Mouse (Mus musculus) right cerebral cortex, postnatal 4 days (tissue): ENCODE results near the gene Themis3.
"Not testable (repeated sequence)": the region's sequence is repeated elsewhere in the genome, so short reads cannot be mapped to it uniquely, and the experiment has no call there.

ENCODE experiments used
- DNase-seq: peaks from one replicate; pipeline ENCODE4 v3.0.0-alpha.2; 2022

The Themis3 gene

DNA sequence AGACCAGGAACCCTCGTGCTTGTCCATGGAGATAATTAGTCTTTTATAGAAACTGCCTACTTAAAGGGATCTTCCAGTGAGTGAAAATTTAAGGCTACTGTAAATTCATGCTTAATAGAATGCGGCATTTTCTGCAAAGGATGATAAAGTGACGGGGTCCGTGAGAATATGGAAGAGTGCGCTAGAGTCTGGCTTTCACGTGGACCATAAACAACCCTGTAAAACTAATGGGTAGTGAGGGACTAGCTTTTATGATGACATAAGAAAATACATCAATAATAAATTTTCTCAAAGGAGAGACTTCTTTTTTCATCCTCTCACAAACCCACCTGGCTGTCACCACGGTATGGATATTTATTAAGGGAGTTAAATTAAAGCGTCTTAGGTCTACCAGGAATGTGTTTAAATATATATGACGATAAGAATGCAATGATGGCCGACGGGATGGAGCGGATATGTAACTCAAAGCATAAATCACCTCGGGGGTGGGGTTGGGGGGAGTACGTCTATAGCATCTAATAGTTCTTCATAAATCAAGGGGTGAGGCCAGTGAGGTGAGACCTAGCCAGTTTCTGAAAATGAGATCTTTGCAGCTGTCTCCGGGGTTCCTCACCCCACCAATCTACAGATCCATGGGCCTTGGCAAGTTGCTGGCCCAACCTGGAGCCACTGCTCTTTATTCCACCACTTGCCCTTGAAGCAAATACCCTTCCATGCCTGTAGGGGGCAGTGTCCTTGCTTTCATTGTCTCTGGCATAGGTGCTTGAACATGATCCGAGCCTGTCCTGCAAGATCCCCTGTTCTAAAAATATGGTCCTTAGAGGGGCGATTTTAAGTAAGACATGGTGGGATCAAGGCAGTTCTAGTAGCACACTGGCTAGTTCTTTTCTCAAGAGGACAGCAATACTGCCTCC lies 35.8 kb downstream of the Themis3 start:
- DNase-seq = no peak

DNA sequence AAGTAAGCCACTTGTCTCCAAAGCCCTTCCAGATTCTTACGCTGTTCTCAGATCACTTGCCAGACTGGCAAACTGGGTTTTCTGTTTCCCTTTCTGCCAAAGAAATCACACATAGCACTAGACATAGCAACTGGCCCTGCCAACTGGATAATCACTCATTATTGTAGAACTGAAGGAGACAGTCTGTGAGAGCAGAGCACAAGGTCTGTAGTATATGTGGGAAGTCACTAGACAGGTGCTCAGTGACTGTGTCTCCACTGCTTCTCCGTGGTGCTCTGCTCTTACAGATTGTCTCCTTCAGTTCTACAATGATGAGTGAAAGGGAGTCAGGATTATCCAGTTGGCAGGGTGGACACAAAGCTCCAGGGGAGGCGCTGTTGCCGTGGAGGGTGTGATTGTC lies 41.7 kb downstream of the Themis3 start:
- DNase-seq = no peak

- no peak for DNase-seq
Observed at GRCm38 (mm10) chr17:66550486-66550885, 43.9 kb downstream of the Themis3 start.

- no peak for DNase-seq
Observed at GRCm38 (mm10) chr17:66532285-66532684, 62.1 kb downstream of the Themis3 start.

DNA sequence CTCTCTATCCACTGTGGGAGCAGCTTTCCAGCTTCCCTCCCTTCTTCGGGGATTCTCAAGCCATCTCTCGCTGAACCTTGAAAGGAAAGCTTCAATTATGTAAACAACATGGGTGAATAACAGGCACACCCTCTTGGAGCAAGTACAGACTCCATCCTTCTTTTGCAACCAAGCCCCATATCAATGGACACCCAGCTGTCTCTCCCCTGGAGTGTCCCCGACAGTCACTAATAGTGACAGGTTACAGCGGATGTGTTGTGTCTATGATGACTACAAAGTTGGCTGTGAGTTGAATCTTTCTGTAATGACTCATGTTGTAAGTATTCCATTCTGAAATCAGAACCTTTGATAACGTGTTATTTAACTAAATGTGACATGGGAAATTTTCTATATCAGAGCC lies 71.0 kb downstream of the Themis3 start:
- no peak for DNase-seq

- not testable (repeated sequence) for DNase-seq
Observed at GRCm38 (mm10) chr17:66522631-66523030, 71.8 kb downstream of the Themis3 start.

- DNase-seq = peak; percentile 94
Observed at GRCm38 (mm10) chr17:66519554-66520553, 74.6 kb downstream of the Themis3 start, which contains the start of gene Rab12. TSS of gene Rab12 (minus strand) at chr17:66519729.

- DNase-seq = peak; percentile 28
Observed at GRCm38 (mm10) chr17:66518877-66519553, 75.4 kb downstream of the Themis3 start.

- DNase-seq = no peak
Observed at GRCm38 (mm10) chr17:66516953-66517352, 77.5 kb downstream of the Themis3 start.

GRCm38 (mm10) chr17:66514288-66514995 lies 80.0 kb downstream of the Themis3 start:
- no peak for DNase-seq

- no peak for DNase-seq
Observed at GRCm38 (mm10) chr17:66512202-66512956, 82.0 kb downstream of the Themis3 start.

- peak; percentile 55 for DNase-seq
Observed at GRCm38 (mm10) chr17:66510221-66510683, 84.2 kb downstream of the Themis3 start.

DNA sequence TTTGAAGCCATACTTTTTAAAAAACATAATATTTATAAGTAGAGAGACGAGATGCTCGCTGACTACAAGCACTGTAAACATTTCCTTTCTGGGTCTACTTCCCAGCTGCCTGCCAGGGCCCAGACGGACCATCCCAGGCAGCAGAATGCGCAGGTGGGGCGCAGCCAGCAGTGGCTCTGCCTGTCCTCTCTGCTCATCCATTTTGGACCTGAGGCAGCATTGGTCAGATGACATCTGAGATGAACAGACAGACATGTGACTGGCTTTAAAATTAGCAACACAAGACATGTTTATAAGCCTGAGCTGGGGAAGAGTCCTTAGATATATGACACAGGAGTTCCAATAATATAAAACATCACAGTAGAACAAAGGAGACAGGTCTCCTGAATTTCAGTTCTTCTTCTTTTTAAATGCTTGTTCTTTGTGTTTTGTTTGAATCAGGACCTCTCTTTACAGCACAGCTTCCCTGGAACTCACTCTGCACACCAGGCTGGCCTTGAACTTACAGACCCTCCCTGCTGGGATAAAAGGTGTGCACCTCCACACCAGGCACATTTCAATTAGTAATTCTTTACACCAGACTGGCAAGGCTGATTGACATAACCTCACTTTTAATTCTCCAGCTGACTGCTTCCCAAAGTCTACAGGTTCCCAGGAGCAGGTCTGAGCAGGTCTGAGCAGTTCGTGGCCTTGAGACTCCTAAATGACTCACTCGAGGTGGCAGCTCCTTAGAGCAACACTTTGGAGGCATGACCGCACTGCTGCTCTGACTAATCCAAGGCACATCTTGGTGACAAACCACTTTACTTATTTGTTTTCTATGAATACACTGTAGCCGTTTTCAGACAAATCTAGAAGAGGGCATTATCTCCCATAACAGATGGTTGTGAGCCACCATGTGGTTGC lies 87.1 kb downstream of the Themis3 start:
- no peak for DNase-seq

GRCm38 (mm10) chr17:66504964-66505363 lies 89.5 kb downstream of the Themis3 start:
- no peak for DNase-seq
